Mouse (Mus musculus) liver, embryonic 16.5 days (tissue): ENCODE measurements around the gene Stx18. TPM values are rescaled to one million over a fixed set of nuclear protein-coding genes. Genes with fewer than 3 reads are reported as not detected.

Source experiments
- ATAC-seq: fragments of 200-750 bp; cut with Nextera tagmentation; 2 replicates; pipeline ENCODE4 v1.8.0; 2017; ENCODE audit warnings: low read depth, mild to moderate bottlenecking, moderate number of reproducible peaks, moderate library complexity
- H3K27ac ChIP-seq: fragments of 300-500 bp; sonication (generic); 2 replicates; pipeline ENCODE4 v1.5.1; 2014; ENCODE audit warnings: mild to moderate bottlenecking, low read length
- H3K27me3 ChIP-seq: fragments of 300-500 bp; sonication (generic); 2 replicates; pipeline ENCODE4 v1.6.1; 2014; ENCODE audit warnings: low read depth, low read length, mixed read lengths; ENCODE audit not compliant: control insufficient read depth, insufficient read depth
- H3K36me3 ChIP-seq: fragments of 300-500 bp; sonication (generic); 2 replicates; pipeline ENCODE4 v1.6.1; 2014; ENCODE audit warnings: mild to moderate bottlenecking; ENCODE audit not compliant: control insufficient read depth, insufficient read depth
- H3K4me1 ChIP-seq: fragments of 300-500 bp; sonication (generic); 2 replicates; pipeline ENCODE4 v1.6.1; 2014; ENCODE audit warnings: low read depth, low read length, mixed read lengths; ENCODE audit not compliant: control insufficient read depth
- H3K4me2 ChIP-seq: fragments of 300-500 bp; sonication (generic); 2 replicates; pipeline ENCODE4 v1.6.1; 2014; ENCODE audit warnings: low read depth, low read length, mixed read lengths
- H3K4me3 ChIP-seq: fragments of 300-500 bp; sonication (generic); 2 replicates; pipeline ENCODE4 v1.5.1; 2014; ENCODE audit warnings: low read depth, mild to moderate bottlenecking, low read length
- H3K9ac ChIP-seq: fragments of 300-500 bp; sonication (generic); 2 replicates; pipeline ENCODE4 v1.6.1; 2014; ENCODE audit warnings: low read depth, low read length
- H3K9me3 ChIP-seq: fragments of 300-500 bp; sonication (generic); replicated peaks from 2 replicates; pipeline ENCODE4 v1.6.1; 2016; ENCODE audit warnings: low read length; ENCODE audit not compliant: control insufficient read depth
- WGBS: fragments of 180-500 bp; shearing (Covaris S2); extraction: QIAGEN DNeasy Blood & Tissue Kit; methylation state at CpG from one replicate; pipeline ENCODE4 v1.1.7; 2014; ENCODE audit not compliant: insufficient replicate concordance; 5-methylcytosine and 5-hydroxymethylcytosine counted together
- polyA plus RNA-seq: library from polyadenylated mRNA; unstranded; fragments of >200 nt; fragmentation: Nextera tagmentation; extraction: Ambion mirVana; gene quantifications from 2 replicates; pipeline ENCODE4 v1.2.1, GENCODE M21; 2015

Gene Stx18
- polyA plus RNA-seq, 1 experiment from 2014 or later = 10.7 TPM

DNA sequence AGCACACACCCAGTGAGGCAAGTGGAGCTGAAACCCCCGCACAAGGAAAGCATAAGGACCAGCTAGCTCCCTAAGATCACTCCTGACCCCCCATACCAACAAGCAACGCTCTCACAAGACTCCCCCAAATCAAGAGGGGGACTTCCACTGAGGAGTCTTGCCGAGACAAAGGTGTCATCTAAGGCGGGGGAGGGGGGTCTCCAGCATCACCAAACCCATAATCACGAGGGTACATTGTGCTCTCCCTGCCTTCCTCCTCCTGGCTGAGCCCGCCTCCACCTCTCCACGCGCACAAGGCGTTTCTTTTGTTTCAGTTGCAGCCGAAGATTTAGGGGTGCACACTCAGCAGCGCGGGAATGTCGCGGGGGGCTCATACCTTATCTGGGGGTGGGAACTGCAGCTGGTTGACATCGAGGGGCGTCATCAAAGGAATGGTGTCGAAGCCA lies 120.0 kb downstream of the Stx18 start:
- peak overlapping the region; percentile 55 for H3K4me2 ChIP-seq
- H3K4me3 ChIP-seq = peak overlapping the region; percentile 47
- no peaks in the 10 kb centered on the region for H3K4me1 ChIP-seq
- ATAC-seq = no peak
- H3K27ac ChIP-seq = no peak overlapping the region
- 4% methylated on average over 17 of the region's 17 CpGs for WGBS
- no peak overlapping the region for H3K9ac ChIP-seq
- H3K36me3 ChIP-seq = no peaks in the 10 kb centered on the region
- H3K9me3 ChIP-seq = no peaks in the 10 kb centered on the region
- H3K27me3 ChIP-seq = peaks cover 48% of the 10 kb centered on the region

DNA sequence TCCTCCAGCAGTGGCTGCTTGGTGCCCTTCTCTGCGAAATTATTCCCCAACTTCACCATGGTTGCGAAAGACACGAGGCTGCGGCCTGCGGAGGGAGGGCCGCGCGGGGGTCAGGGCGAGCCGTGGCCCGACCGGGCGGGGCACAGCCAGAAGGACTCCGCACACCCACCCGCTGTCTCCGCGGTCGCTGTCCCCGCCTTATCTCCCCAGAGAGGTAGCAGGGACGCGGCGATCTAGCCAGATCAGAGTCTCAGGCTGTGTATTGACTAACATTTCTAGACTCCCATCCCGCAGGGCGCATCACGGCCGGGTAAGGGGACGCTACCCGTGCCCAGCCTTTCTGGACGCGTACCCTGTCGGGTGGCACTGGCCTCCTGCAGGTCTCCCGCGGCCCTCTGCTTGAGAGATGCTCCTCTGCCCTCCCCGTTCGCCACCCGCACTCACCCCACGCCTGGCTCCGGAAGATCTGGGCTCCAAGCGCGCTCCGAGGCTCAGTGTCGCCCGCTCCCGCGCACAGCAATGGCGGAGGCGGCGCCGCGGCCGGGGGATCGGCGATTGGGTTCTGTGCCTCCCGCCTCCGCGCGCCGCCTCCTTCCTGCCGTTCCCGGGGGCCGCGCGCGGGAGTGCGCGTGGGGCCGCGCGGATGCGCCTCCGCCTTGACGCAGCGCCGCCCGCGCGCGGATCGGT lies 120.5 kb downstream of the Stx18 start:
- H3K9me3 ChIP-seq = no peaks in the 10 kb centered on the region
- WGBS = 1% methylated on average over 79 of the region's 79 CpGs
- peak overlapping the region; percentile 47 for H3K4me3 ChIP-seq
- no peaks in the 10 kb centered on the region for H3K4me1 ChIP-seq
- no peaks in the 10 kb centered on the region for H3K36me3 ChIP-seq
- ATAC-seq = no peak
- peak overlapping the region; percentile 55 for H3K4me2 ChIP-seq
- no peak overlapping the region; the same call in none of the 2 replicates for H3K9ac ChIP-seq
- H3K27ac ChIP-seq = no peak overlapping the region
- H3K27me3 ChIP-seq = peaks cover 48% of the 10 kb centered on the region

- Histone ChIP-seq H3K4me2 (peak within 1 kb of the TSS; percentile 55), H3K9me3 (no peaks in the 10 kb centered on the region), H3K4me1 (no peaks in the 10 kb centered on the region), H3K4me3 (peak within 1 kb of the TSS; percentile 47), H3K9ac (no peak within 1 kb of the TSS; the same call in none of the 2 replicates), H3K27me3 (peaks cover 48% of the 10 kb centered on the region), H3K36me3 (no peaks in the 10 kb centered on the region), H3K27ac (no peak within 1 kb of the TSS)
- 7% methylated on average over 35 of the region's 35 CpGs for WGBS
- ATAC-seq = no peak
Observed at GRCm38 (mm10) chr5:38159634-38160413, 121.3 kb downstream of the Stx18 start, which contains the start of gene Nsg1. Nsg1 (minus strand) TSS chr5:38159907.

- H3K4me1 ChIP-seq = no peaks in the 10 kb centered on the region
- H3K27ac ChIP-seq = no peak overlapping the region
- H3K36me3 ChIP-seq = no peaks in the 10 kb centered on the region
- no peak for ATAC-seq
- 68% methylated on average over 11 of the region's 11 CpGs for WGBS
- H3K4me3 ChIP-seq = no peak overlapping the region
- H3K4me2 ChIP-seq = no peak overlapping the region
- no peak overlapping the region for H3K9ac ChIP-seq
- no peaks in the 10 kb centered on the region for H3K27me3 ChIP-seq
- H3K9me3 ChIP-seq = no peaks in the 10 kb centered on the region
Observed at GRCm38 (mm10) chr5:38168497-38168896, 130.0 kb downstream of the Stx18 start.

DNA sequence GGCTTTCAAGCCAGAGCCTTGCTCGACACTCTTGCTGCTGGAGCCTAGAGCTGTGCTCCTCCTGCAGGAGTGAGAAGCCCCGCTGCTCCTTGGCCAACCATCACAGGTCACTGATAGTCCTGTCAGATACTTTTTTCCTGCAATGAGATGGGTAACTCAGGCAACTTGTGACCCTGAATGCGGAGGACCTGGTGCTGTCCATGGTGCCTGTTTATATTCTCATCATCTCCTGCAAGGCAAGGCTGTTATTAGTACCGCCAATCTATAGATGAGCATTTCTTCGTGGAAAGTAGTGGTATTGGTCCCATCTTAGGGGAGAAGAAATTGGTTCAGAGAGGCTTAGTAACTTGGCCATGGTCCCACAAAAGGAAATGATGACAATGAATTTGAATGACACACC lies 135.2 kb downstream of the Stx18 start:
- no peaks in the 10 kb centered on the region for H3K4me1 ChIP-seq
- H3K4me3 ChIP-seq = no peak overlapping the region
- no peak overlapping the region for H3K9ac ChIP-seq
- no peaks in the 10 kb centered on the region for H3K9me3 ChIP-seq
- H3K36me3 ChIP-seq = no peaks in the 10 kb centered on the region
- no peak for ATAC-seq
- no peak overlapping the region for H3K27ac ChIP-seq
- no peaks in the 10 kb centered on the region for H3K27me3 ChIP-seq
- H3K4me2 ChIP-seq = no peak overlapping the region
- WGBS = 33% methylated on average over 5 of the region's 5 CpGs

DNA sequence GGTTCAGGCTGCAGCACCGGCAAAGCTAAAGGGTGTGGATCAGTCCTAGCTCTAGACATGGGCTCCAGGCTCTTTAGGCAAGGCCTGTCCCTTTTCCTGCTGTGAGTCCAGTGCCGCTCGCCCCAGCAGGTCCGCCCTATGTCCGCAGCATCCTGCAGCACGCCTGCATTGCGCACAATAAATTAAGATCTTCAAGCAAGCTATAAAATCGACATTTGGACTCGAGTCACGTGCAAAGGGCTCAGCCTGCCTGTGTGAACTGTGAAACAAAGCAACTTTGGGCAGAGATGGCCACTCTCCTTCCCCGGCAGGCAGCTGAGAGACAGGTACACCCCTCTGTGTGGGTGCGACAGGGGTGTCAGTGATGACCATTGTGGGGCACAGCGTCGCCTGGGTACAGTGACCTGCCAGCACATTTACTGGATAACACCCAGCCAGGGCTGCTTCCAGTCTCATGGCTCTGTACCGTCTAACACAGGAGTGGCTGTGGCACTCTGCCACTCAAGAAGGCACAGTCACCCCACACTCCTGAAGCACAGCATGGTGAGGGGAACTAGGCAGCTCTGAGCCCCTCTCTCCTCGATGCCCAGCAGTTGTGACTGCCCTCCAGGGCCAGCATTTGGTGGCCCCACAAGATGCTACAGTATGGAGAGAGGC lies 135.8 kb downstream of the Stx18 start:
- 68% methylated on average over 16 of the region's 16 CpGs for WGBS
- H3K9ac ChIP-seq = no peak overlapping the region
- no peak overlapping the region for H3K4me3 ChIP-seq
- H3K4me1 ChIP-seq = no peaks in the 10 kb centered on the region
- no peaks in the 10 kb centered on the region for H3K36me3 ChIP-seq
- no peaks in the 10 kb centered on the region for H3K9me3 ChIP-seq
- H3K27me3 ChIP-seq = no peaks in the 10 kb centered on the region
- no peak for ATAC-seq
- H3K4me2 ChIP-seq = no peak overlapping the region
- no peak overlapping the region for H3K27ac ChIP-seq

DNA sequence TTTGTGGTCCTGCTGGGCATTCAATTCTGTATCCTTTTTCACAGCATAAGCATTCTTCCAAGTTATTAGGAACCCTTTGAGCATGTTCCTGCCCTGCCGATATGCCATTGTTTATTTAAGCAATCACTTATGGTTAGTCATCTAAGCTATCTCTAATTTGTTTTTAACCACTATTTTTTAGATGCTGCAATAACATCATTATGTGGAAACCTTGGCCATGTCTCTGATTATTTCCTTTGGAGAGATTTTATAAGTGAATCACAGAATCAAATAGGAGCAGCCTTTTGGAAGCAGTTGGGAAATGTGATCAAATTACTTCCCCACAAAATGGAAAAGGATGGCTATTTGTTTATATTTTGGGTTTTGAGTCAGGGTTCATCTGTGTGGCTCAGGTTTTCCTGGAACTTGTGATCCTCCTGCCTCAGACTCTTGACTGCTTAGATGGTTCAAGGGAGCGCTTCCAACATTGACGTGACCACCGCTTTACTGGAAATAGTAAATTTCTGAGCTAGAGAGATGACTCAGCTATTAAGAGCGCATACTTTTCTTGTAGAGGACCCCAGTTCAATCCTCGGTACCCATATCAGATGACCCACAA lies 146.2 kb downstream of the Stx18 start:
- Histone ChIP-seq H3K36me3 (no peaks in the 10 kb centered on the region), H3K9ac (no peak overlapping the region), H3K4me3 (no peak overlapping the region), H3K27ac (no peak overlapping the region), H3K27me3 (no peaks in the 10 kb centered on the region), H3K4me1 (no peaks in the 10 kb centered on the region), H3K4me2 (no peak overlapping the region), H3K9me3 (no peaks in the 10 kb centered on the region)
- no peak for ATAC-seq
- 65% methylated on average over 6 of the region's 6 CpGs for WGBS

- Histone ChIP-seq H3K27ac (no peak overlapping the region), H3K9me3 (no peaks in the 10 kb centered on the region), H3K4me1 (no peaks in the 10 kb centered on the region), H3K27me3 (no peaks in the 10 kb centered on the region), H3K4me3 (no peak overlapping the region), H3K9ac (no peak overlapping the region), H3K4me2 (no peak overlapping the region), H3K36me3 (no peaks in the 10 kb centered on the region)
- no peak for ATAC-seq
- 67% methylated on average over 2 of the region's 2 CpGs for WGBS
Observed at GRCm38 (mm10) chr5:38187006-38187405, 148.5 kb downstream of the Stx18 start.
